Comparison of ENCODE assay signal across 10 mouse cellular contexts in genomic region chr2:84476131-84476530, GRCm38 (mm10). TPM values are rescaled to one million over a fixed set of nuclear protein-coding genes. Genes with fewer than 3 reads are reported as not detected.
DNase-seq lines count a peak whose midpoint lies in the region; ATAC-seq and TF ChIP-seq lines count a peak whose summit lies in the region.
"Had no signal": no experiment of that assay in that cellular context is flagged by ENCODE, and none has a peak within 500 bp of the region (broad histone marks: within the 10 kb centered on the region; RNA-seq: fewer than 3 reads in every experiment).

No protein-coding gene starts in this region.

- peak overlapping the region; percentile 33 for H3K4me2 ChIP-seq in embryonic facial prominence, embryonic 15.5 days (replicated peaks)
- peak overlapping the region; percentile 69 for H3K4me2 ChIP-seq in liver, embryonic 11.5 days
- H3K4me2 ChIP-seq: midbrain, embryonic 12.5 days had no signal

- H3K27me3 ChIP-seq in kidney, adult 2 months (replicated peaks; ENCODE audit: control insufficient read depth, insufficient read depth, low read length) = no peaks in the 10 kb centered on the region
- H3K27me3 ChIP-seq in ES-Bruce4 (ENCODE audit: control insufficient read depth, insufficient read depth, low read length, poor library complexity, severe bottlenecking) = no peaks in the 10 kb centered on the region
- no peaks in the 10 kb centered on the region for H3K27me3 ChIP-seq in embryonic facial prominence, embryonic 15.5 days
- no peaks in the 10 kb centered on the region for H3K27me3 ChIP-seq in liver, embryonic 11.5 days (replicated peaks; ENCODE audit: control insufficient read depth, insufficient read depth, low read length)
- H3K27me3 ChIP-seq: midbrain, embryonic 12.5 days had no signal

- intact Hi-C loops in left cerebral cortex, postnatal 14 days (cut with DNase I) = no loop called here

- peak overlapping the region; percentile 16; the same call in 1 of the 2 replicates for H3K4me3 ChIP-seq in kidney, adult 2 months (ENCODE audit: insufficient read depth, low read depth, low read length)
- H3K4me3 ChIP-seq in ES-Bruce4 (ENCODE audit: low read depth, low read length) = peak overlapping the region; percentile 61
- peak overlapping the region; percentile 34 for H3K4me3 ChIP-seq in embryonic facial prominence, embryonic 15.5 days (replicated peaks)
- H3K4me3 ChIP-seq in liver, embryonic 11.5 days (ENCODE audit: low read depth, low read length) = peak overlapping the region; percentile 35
- H3K4me3 ChIP-seq: midbrain, embryonic 12.5 days had no signal

- ATAC-seq in embryonic facial prominence, embryonic 15.5 days (ENCODE audit: insufficient number of reproducible peaks, low FRiP score, low TSS enrichment, low read depth) = no peak
- peak; percentile 48; the same call in 1 of the 2 replicates for ATAC-seq in liver, embryonic 11.5 days (replicated peaks; ENCODE audit: low FRiP score)

- no peak for DNase-seq in kidney, adult 2 months
- no peak for DNase-seq in kidney, adult 9 months
- DNase-seq in liver, embryonic 11.5 days (ENCODE audit: low spot score) = no peak
- no peak for DNase-seq in left cerebral cortex, postnatal 14 days (ENCODE audit: low spot score in 2 of 2)
- DNase-seq in cerebellum, adult 11-12 months = no peak
- DNase-seq in layer of hippocampus, postnatal 10 days (ENCODE audit: low spot score in 2 of 2) = no peak
- DNase-seq: cerebellum, adult 8-10 months had no signal

- no peak overlapping the region for H3K27ac ChIP-seq in kidney, adult 2 months (ENCODE audit: insufficient read depth, low read depth, low read length)
- H3K27ac ChIP-seq in ES-Bruce4 (ENCODE audit: insufficient read depth, low read length) = peak overlapping the region; percentile 45
- no peak overlapping the region for H3K27ac ChIP-seq in embryonic facial prominence, embryonic 15.5 days (replicated peaks)
- H3K27ac ChIP-seq in liver, embryonic 11.5 days (ENCODE audit: low read depth, low read length) = peak overlapping the region; percentile 63; the same call in 1 of the 2 replicates
- H3K27ac ChIP-seq: midbrain, embryonic 12.5 days had no signal

- no peak for TF ChIP-seq POLR2A in kidney, adult 2 months (IDR thresholded peaks at IDR 0.05; ENCODE audit: low read depth, low read length)
- no peak for TF ChIP-seq POLR2A in ES-Bruce4 (IDR thresholded peaks at IDR 0.05; ENCODE audit: insufficient read depth, low read length)

- TF ChIP-seq CTCF in kidney, adult 2 months (conservative IDR thresholded peaks at IDR 0.05; ENCODE audit: insufficient read depth, insufficient read length, low read depth, low read length) = no peak
- TF ChIP-seq CTCF in ES-Bruce4 (IDR thresholded peaks at IDR 0.05; ENCODE audit: low read depth, low read length) = no peak

- peak overlapping the region; percentile 16 for H3K9ac ChIP-seq in ES-Bruce4 (ENCODE audit: low read depth, poor library complexity, severe bottlenecking)
- H3K9ac ChIP-seq in embryonic facial prominence, embryonic 15.5 days = no peak overlapping the region
- peak overlapping the region; percentile 59 for H3K9ac ChIP-seq in liver, embryonic 11.5 days (ENCODE audit: low read depth, low read length)
- H3K9ac ChIP-seq: midbrain, embryonic 12.5 days had no signal

- H3K4me1 ChIP-seq in kidney, adult 2 months (ENCODE audit: control insufficient read depth, insufficient read depth, low read length) = no peaks in the 10 kb centered on the region
- H3K4me1 ChIP-seq in ES-Bruce4 (ENCODE audit: control insufficient read depth, insufficient read depth, low read length) = no peaks in the 10 kb centered on the region
- H3K4me1 ChIP-seq in embryonic facial prominence, embryonic 15.5 days = no peaks in the 10 kb centered on the region
- H3K4me1 ChIP-seq in liver, embryonic 11.5 days (replicated peaks; ENCODE audit: control insufficient read depth, insufficient read depth, low read length) = peaks cover 4% of the 10 kb centered on the region; the same call in 1 of the 2 replicates
- H3K4me1 ChIP-seq: midbrain, embryonic 12.5 days had no signal

- 34% methylated on average over 3 of the region's 3 CpGs for WGBS in kidney, adult 2 months
- 50% methylated on average over 3 of the region's 3 CpGs for WGBS in embryonic facial prominence, embryonic 15.5 days
- WGBS in liver, embryonic 11.5 days = 21% methylated on average over 3 of the region's 3 CpGs

- no peaks in the 10 kb centered on the region for H3K36me3 ChIP-seq in kidney, adult 2 months (ENCODE audit: control insufficient read depth, insufficient read depth, low read length)
- peaks cover 2% of the 10 kb centered on the region; the same call in 1 of the 2 replicates for H3K36me3 ChIP-seq in ES-Bruce4 (ENCODE audit: control insufficient read depth, insufficient read depth, low read length, poor library complexity, severe bottlenecking)
- no peaks in the 10 kb centered on the region for H3K36me3 ChIP-seq in embryonic facial prominence, embryonic 15.5 days
- peaks cover 4% of the 10 kb centered on the region; the same call in 1 of the 2 replicates for H3K36me3 ChIP-seq in liver, embryonic 11.5 days (ENCODE audit: control insufficient read depth, insufficient read depth, low read length)
- H3K36me3 ChIP-seq: midbrain, embryonic 12.5 days had no signal

- no peaks in the 10 kb centered on the region for H3K9me3 ChIP-seq in ES-Bruce4 (replicated peaks; ENCODE audit: control insufficient read depth, insufficient read depth, low read length, poor library complexity, severe bottlenecking)
- no peaks in the 10 kb centered on the region for H3K9me3 ChIP-seq in embryonic facial prominence, embryonic 15.5 days (replicated peaks)
- no peaks in the 10 kb centered on the region for H3K9me3 ChIP-seq in liver, embryonic 11.5 days (ENCODE audit: control insufficient read depth, low read length)
- H3K9me3 ChIP-seq: midbrain, embryonic 12.5 days had no signal

- no peak for TF ChIP-seq EP300 in ES-Bruce4 (IDR thresholded peaks at IDR 0.05; ENCODE audit: insufficient read depth, low read depth, low read length)

RNA-seq across cellular contexts. Expression of gene Tfpi, which starts 0.4 kb away (rescaled TPM):
- polyA plus RNA-seq in kidney, adult 2 months (2012; rRNA removed) = 4.4 and 6.9 TPM in 2 replicates
- polyA plus RNA-seq in ES-Bruce4 (2011; ENCODE audit: insufficient read depth, insufficient read length, low read depth, missing spikeins) = 83.3 and 88.5 TPM in 2 replicates
- polyA plus RNA-seq in embryonic facial prominence, embryonic 15.5 days (2015; fragmentation: Nextera tagmentation; extraction: Ambion mirVana) = 24.6 and 27.0 TPM in 2 replicates
- 40.9 and 41.9 TPM in 2 replicates for polyA plus RNA-seq in liver, embryonic 11.5 days (2014; fragmentation: Nextera tagmentation; extraction: Ambion mirVana)
- 1 to 10 TPM; 6.5 to 7.2 TPM for total RNA-seq in left cerebral cortex, postnatal 14 days (2021)
- total RNA-seq in layer of hippocampus, postnatal 10 days (2021) = 1 to 10 TPM; 7.9 TPM

RNA-seq across cellular contexts. Expression of gene Calcrl, which starts 50.9 kb away (rescaled TPM):
- polyA plus RNA-seq in kidney, adult 2 months (2012; rRNA removed) = 6.6 and 9.8 TPM in 2 replicates
- 0.59 and 1.5 TPM in 2 replicates for polyA plus RNA-seq in ES-Bruce4 (2011; ENCODE audit: insufficient read depth, insufficient read length, low read depth, missing spikeins)
- 18.2 and 22.2 TPM in 2 replicates for polyA plus RNA-seq in embryonic facial prominence, embryonic 15.5 days (2015; fragmentation: Nextera tagmentation; extraction: Ambion mirVana)
- polyA plus RNA-seq in liver, embryonic 11.5 days (2014; fragmentation: Nextera tagmentation; extraction: Ambion mirVana) = 30.4 and 37.2 TPM in 2 replicates
- 1 to 10 TPM; 7.9 to 9.1 TPM for total RNA-seq in left cerebral cortex, postnatal 14 days (2021)
- total RNA-seq in layer of hippocampus, postnatal 10 days (2021) = 10 to 100 TPM; 12.0 to 14.1 TPM

Comparison
In these comparisons a context has a peak if more than half of its experiments do, and no peak if none do; other contexts are left out.
1. H3K27ac ChIP-seq: peak in ES-Bruce4 (single experiment) and liver, embryonic 11.5 days (single experiment); none in kidney, adult 2 months (single experiment) and embryonic facial prominence, embryonic 15.5 days (single experiment).
2. Peak in every context shown above with its lines, with median percentiles within 50 percentile points of each other: H3K4me3 ChIP-seq.